Mouse (Mus musculus) cerebellum, postnatal 4 days (tissue): Measurements from ENCODE around the gene Nprl3.
"Not testable (repeated sequence)": the region's sequence is repeated elsewhere in the genome, so short reads cannot be mapped to it uniquely, and the experiment has no call there.

Experiments
- DNase-seq, 2 experiments: peaks; one replicate each; pipeline ENCODE4 v3.0.0; 2022; ENCODE audit warnings: low spot score in 2 of 2, mixed read lengths in 1 of 2

Nprl3 gene

GRCm38 (mm10) chr11:32284582-32284981, 17.1 kb upstream of the Nprl3 start:
- not testable (repeated sequence) for DNase-seq

- not testable (repeated sequence) for DNase-seq
Observed at GRCm38 (mm10) chr11:32283091-32283777, 15.7 kb upstream of the Nprl3 start, which contains the start of gene Hba-a1. Gene Hba-a1 (plus strand): TSS chr11:32283511.

- DNase-seq = no peak
Observed at GRCm38 (mm10) chr11:32281416-32282144, 14.1 kb upstream of the Nprl3 start.

GRCm38 (mm10) chr11:32280646-32281045, 13.1 kb upstream of the Nprl3 start:
- DNase-seq = no peak

- no peak for DNase-seq
Observed at GRCm38 (mm10) chr11:32278458-32278957, 11.0 kb upstream of the Nprl3 start.

- no peak for DNase-seq
Observed at GRCm38 (mm10) chr11:32277736-32278457, 10.4 kb upstream of the Nprl3 start.

GRCm38 (mm10) chr11:32276347-32276746, 8.8 kb upstream of the Nprl3 start, which contains the start of gene Hba-x:
Gene Hba-x (plus strand): TSS chr11:32276400.
- DNase-seq = no peak

GRCm38 (mm10) chr11:32271178-32271577, 3.7 kb upstream of the Nprl3 start:
- DNase-seq = no peak

- DNase-seq = no peak
Observed at GRCm38 (mm10) chr11:32268952-32269351, 1.4 kb upstream of the Nprl3 start.

GRCm38 (mm10) chr11:32267964-32268363, 457 bp upstream of the Nprl3 start:
- DNase-seq = peak in 1 of 2 experiments; percentile 10

- DNase-seq = no peak
Observed at GRCm38 (mm10) chr11:32266776-32267175, 731 bp downstream of the Nprl3 start.

GRCm38 (mm10) chr11:32266194-32266593, 1.3 kb downstream of the Nprl3 start:
- no peak for DNase-seq

- DNase-seq = no peak
Observed at GRCm38 (mm10) chr11:32265117-32265738, 2.3 kb downstream of the Nprl3 start.

GRCm38 (mm10) chr11:32262674-32263415, 4.7 kb downstream of the Nprl3 start:
- no peak for DNase-seq

- DNase-seq = no peak
Observed at GRCm38 (mm10) chr11:32256566-32256965, 10.9 kb downstream of the Nprl3 start.

GRCm38 (mm10) chr11:32256146-32256545, 11.4 kb downstream of the Nprl3 start:
- DNase-seq = no peak

GRCm38 (mm10) chr11:32253121-32253520, 14.4 kb downstream of the Nprl3 start:
- DNase-seq = no peak

- DNase-seq = no peak
Observed at GRCm38 (mm10) chr11:32250880-32251763, 16.4 kb downstream of the Nprl3 start.

GRCm38 (mm10) chr11:32248350-32248749, 19.2 kb downstream of the Nprl3 start:
- no peak for DNase-seq

- no peak for DNase-seq
Observed at GRCm38 (mm10) chr11:32247068-32247467, 20.4 kb downstream of the Nprl3 start.
